Mouse (Mus musculus): ENCODE measurements around the gene Map2k3. TPM values are rescaled to one million over a fixed set of nuclear protein-coding genes. Genes with fewer than 3 reads are reported as not detected.

Map2k3 gene
- 139 and 192 TPM in 2 replicates for polyA plus RNA-seq (2012; ENCODE audit: low replicate concordance)

DNA sequence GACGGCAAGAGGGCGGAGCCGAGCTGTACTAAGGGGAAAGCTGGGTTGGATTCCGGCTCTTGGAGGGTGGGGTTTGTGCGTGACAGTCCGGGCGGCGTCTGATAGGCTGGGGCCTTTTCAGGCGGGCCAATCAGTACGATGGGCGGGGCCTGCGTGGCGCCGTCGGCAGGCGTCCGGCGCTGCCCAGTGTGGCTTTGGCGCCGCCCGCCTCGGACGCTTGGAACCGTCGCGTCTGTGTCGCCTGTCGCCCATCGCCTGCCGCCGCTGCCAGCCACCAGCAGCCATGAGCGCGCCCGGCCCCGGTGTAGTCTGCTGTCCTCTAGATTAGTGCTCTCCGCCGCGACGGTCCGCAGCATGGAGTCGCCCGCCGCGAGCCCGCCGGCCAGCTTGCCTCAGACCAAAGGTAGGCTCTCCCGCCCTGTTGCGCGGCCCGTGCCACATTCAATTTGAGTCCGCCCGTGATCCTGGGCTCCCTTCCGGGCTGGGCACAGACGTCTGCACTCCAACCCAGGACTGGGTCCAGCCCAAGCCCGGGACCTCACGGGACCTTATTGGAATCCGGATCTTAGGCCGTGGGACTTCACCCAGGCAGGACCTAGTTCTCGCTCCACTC is at the start of gene Map2k3:
TSS of gene Map2k3 (plus strand) at position 165 of the 613 bp plus-strand sequence.

DNA sequence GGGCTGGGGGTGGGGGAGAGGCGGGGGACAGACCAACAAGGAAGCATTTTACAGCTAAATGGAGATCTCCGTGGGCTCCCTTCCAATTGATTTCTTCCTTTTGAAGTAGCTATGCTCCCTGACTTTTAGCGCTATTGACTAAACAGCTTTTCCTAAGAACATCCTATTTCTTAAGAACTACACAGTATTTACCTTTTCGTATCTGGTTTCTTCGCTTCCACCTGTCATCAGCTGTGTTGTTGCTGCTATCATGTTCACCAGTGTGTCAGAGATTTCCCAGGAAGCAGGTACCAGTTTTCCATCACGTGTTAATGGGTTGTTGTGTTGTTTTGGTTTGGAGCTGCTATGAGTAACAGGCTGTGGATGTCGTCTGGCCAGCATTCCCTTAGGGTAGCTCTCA is 17.3 kb upstream of the Map2k3 start, which contains the start of gene Natd1:
TSS of gene Natd1 (minus strand) at position 260 of the 400 bp plus-strand sequence.

Other genes starting within 250 kb of the Map2k3 start
- 16.4 and 40.4 TPM in 2 replicates for gene Llgl1, start 232.3 kb upstream of the Map2k3 start, polyA plus RNA-seq (2012; ENCODE audit: low replicate concordance)
- 16.2 and 120 TPM in 2 replicates for gene Flii, start 204.8 kb upstream of the Map2k3 start, polyA plus RNA-seq (2012; ENCODE audit: low replicate concordance)
- gene Mief2, start 203.6 kb upstream of the Map2k3 start, polyA plus RNA-seq (2012; ENCODE audit: low replicate concordance), result 22.5 and 39.5 TPM in 2 replicates
- gene Top3a, start 154.7 kb upstream of the Map2k3 start, polyA plus RNA-seq (2012; ENCODE audit: low replicate concordance), result 1.7 and 6.6 TPM in 2 replicates
- gene Smcr8, start 154.5 kb upstream of the Map2k3 start, polyA plus RNA-seq (2012; ENCODE audit: low replicate concordance), result 0.97 and 3.1 TPM in 2 replicates
- gene Shmt1, start 120.3 kb upstream of the Map2k3 start, polyA plus RNA-seq (2012; ENCODE audit: low replicate concordance), result 1.0 and 2.3 TPM in 2 replicates
- 2.1 and 5.7 TPM in 2 replicates for gene Dhrs7b, start 101.4 kb upstream of the Map2k3 start, polyA plus RNA-seq (2012; ENCODE audit: low replicate concordance)
- 9.4 and 11.9 TPM in 2 replicates for gene Tmem11, start 52.8 kb upstream of the Map2k3 start, polyA plus RNA-seq (2012; ENCODE audit: low replicate concordance)
- gene Natd1, start 17.3 kb upstream of the Map2k3 start, polyA plus RNA-seq (2012; ENCODE audit: low replicate concordance), result 5.6 and 45.7 TPM in 2 replicates
- gene Kcnj12, start 90.5 kb downstream of the Map2k3 start, polyA plus RNA-seq (2012; ENCODE audit: low replicate concordance), result 0.16 TPM in 1 of 2 replicates, not detected in the other
- 74.3 and 118 TPM in 2 replicates for gene Tnfrsf13b, start 194.7 kb downstream of the Map2k3 start, polyA plus RNA-seq (2012; ENCODE audit: low replicate concordance)
- gene Usp22, start 243.0 kb downstream of the Map2k3 start, polyA plus RNA-seq (2012; ENCODE audit: low replicate concordance), result 3.5 and 13.4 TPM in 2 replicates

All from leukemia stem cell, adult 10-12 weeks (primary cell).